Comparison of ENCODE assay signal across 8 mouse cellular contexts in genomic region chr2:94398138-94398970, GRCm38 (mm10). TPM values are rescaled to one million over a fixed set of nuclear protein-coding genes. Genes with fewer than 3 reads are reported as not detected.
DNase-seq lines count a peak whose midpoint lies in the region; ATAC-seq and TF ChIP-seq lines count a peak whose summit lies in the region.

No protein-coding gene starts in this region.

- H3K4me2 ChIP-seq in midbrain, embryonic 16.5 days (ENCODE audit: low read length), result no peak overlapping the region

- ATAC-seq in midbrain, embryonic 16.5 days, result peak; percentile 67; the same call in 1 of the 2 replicates

- H3K9me3 ChIP-seq in midbrain, embryonic 16.5 days (replicated peaks; ENCODE audit: control insufficient read depth, low read length, poor library complexity, severe bottlenecking), result no peaks in the 10 kb centered on the region

- H3K4me3 ChIP-seq in midbrain, embryonic 16.5 days (ENCODE audit: low read depth, low read length), result no peak overlapping the region
- no peak overlapping the region for H3K4me3 ChIP-seq in kidney, adult 2 months (ENCODE audit: insufficient read depth, low read depth, low read length)

- whole genome bisulfite sequencing in midbrain, embryonic 16.5 days, result 61% methylated on average over 8 of the region's 8 CpGs
- 64% methylated on average over 8 of the region's 8 CpGs for WGBS in kidney, adult 2 months

- H3K4me1 ChIP-seq in midbrain, embryonic 16.5 days (ENCODE audit: control insufficient read depth, insufficient read depth, low read length), result no peaks in the 10 kb centered on the region; the same call in 1 of the 2 replicates
- no peaks in the 10 kb centered on the region; the same call in 1 of the 2 replicates for H3K4me1 ChIP-seq in kidney, adult 2 months (ENCODE audit: control insufficient read depth, insufficient read depth, low read length)

- H3K36me3 ChIP-seq in midbrain, embryonic 16.5 days (ENCODE audit: control insufficient read depth, insufficient read depth, low read length), result no peaks in the 10 kb centered on the region
- no peaks in the 10 kb centered on the region for H3K36me3 ChIP-seq in kidney, adult 2 months (ENCODE audit: control insufficient read depth, insufficient read depth, low read length)

- H3K27me3 ChIP-seq in midbrain, embryonic 16.5 days (ENCODE audit: control insufficient read depth, insufficient read depth, low read depth, low read length), result no peaks in the 10 kb centered on the region
- no peaks in the 10 kb centered on the region for H3K27me3 ChIP-seq in kidney, adult 2 months (replicated peaks; ENCODE audit: control insufficient read depth, insufficient read depth, low read length)

- peak; percentile 14 for DNase-seq in adrenal gland, postnatal 14 days
- DNase-seq in adrenal gland, postnatal 25 days, result no peak
- DNase-seq in cerebellum, adult 9-11 months, result peak; percentile 86
- peak; percentile 60 to 71 for DNase-seq in heart, adult 9 months (ENCODE audit: low spot score in 2 of 2)
- peak; percentile 62 to 69 for DNase-seq in layer of hippocampus, postnatal 10 days (ENCODE audit: low spot score in 2 of 2)
- no peak for DNase-seq in kidney, adult 2 months
- no peak for DNase-seq in urinary bladder, postnatal 25 days (ENCODE audit: low spot score)

- no peak overlapping the region for H3K27ac ChIP-seq in midbrain, embryonic 16.5 days (ENCODE audit: low read length)
- no peak overlapping the region for H3K27ac ChIP-seq in kidney, adult 2 months (ENCODE audit: insufficient read depth, low read depth, low read length)

- no peak for TF ChIP-seq POLR2A in kidney, adult 2 months (IDR thresholded peaks at IDR 0.05; ENCODE audit: low read depth, low read length)

- TF ChIP-seq CTCF in kidney, adult 2 months (conservative IDR thresholded peaks at IDR 0.05; ENCODE audit: insufficient read depth, insufficient read length, low read depth, low read length), result no peak

- H3K9ac ChIP-seq in midbrain, embryonic 16.5 days (ENCODE audit: low read depth, low read length), result no peak overlapping the region

RNA-seq across cellular contexts. Expression of gene Ttc17, which starts 8.1 kb away (rescaled TPM):
- total RNA-seq in adrenal gland, postnatal 14 days (2021), result 32.2 and 33.2 TPM in 2 replicates
- 39.5 and 46.2 TPM in 2 replicates for total RNA-seq in adrenal gland, postnatal 25 days (2021)
- total RNA-seq in layer of hippocampus, postnatal 10 days (2021), result 10 to 100 TPM; 32.6 to 32.7 TPM
- 26.1 and 27.0 TPM in 2 replicates for polyA plus RNA-seq in midbrain, embryonic 16.5 days (2015; fragmentation: Nextera tagmentation; extraction: Ambion mirVana)
- 12.6 and 14.7 TPM in 2 replicates for polyA plus RNA-seq in kidney, adult 2 months (2012; rRNA removed)

RNA-seq across cellular contexts. Expression of gene Api5, which starts 39.6 kb away (rescaled TPM):
- total RNA-seq in adrenal gland, postnatal 14 days (2021), result 74.6 and 75.3 TPM in 2 replicates
- total RNA-seq in adrenal gland, postnatal 25 days (2021), result 77.6 and 81.7 TPM in 2 replicates
- total RNA-seq in layer of hippocampus, postnatal 10 days (2021), result 10 to 100 TPM; 45.3 to 49.3 TPM
- 96.1 and 103 TPM in 2 replicates for polyA plus RNA-seq in midbrain, embryonic 16.5 days (2015; fragmentation: Nextera tagmentation; extraction: Ambion mirVana)
- polyA plus RNA-seq in kidney, adult 2 months (2012; rRNA removed), result 19.5 and 24.2 TPM in 2 replicates

Comparison
In these comparisons a context has a peak if more than half of its experiments do, and no peak if none do; other contexts are left out.
1. DNase-seq: peak in adrenal gland, postnatal 14 days (single experiment), cerebellum, adult 9-11 months (single experiment), heart, adult 9 months (2 of 2) and layer of hippocampus, postnatal 10 days (2 of 2); none in adrenal gland, postnatal 25 days (single experiment), kidney, adult 2 months (single experiment) and urinary bladder, postnatal 25 days (single experiment).